Mouse (Mus musculus): ENCODE measurements around the gene Glod4. TPM values are rescaled to one million over a fixed set of nuclear protein-coding genes. Genes with fewer than 3 reads are reported as not detected.

The Glod4 gene
- polyA plus RNA-seq, 1 experiment from 2014 or later = 138 TPM

DNA sequence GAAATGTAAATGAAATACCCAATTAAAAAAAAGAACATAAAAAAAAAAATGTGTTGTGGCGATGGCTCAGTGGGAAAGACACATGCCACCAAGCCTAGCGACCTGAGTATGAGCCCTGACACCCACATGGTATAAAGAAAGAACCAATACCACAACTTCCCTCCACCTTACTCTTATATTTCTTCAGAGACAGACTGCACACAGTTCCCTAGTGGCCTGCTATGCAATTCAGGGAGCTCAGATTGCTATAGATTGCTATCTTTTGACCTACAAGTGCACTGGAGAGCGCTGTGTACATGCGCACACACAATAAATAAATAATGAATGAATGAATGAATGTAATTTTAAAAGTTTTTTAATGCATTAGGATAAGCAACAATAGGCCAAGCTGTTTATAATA lies 59.8 kb downstream of the Glod4 start:
- WGBS = 82% methylated on average over 4 of the region's 4 CpGs

DNA sequence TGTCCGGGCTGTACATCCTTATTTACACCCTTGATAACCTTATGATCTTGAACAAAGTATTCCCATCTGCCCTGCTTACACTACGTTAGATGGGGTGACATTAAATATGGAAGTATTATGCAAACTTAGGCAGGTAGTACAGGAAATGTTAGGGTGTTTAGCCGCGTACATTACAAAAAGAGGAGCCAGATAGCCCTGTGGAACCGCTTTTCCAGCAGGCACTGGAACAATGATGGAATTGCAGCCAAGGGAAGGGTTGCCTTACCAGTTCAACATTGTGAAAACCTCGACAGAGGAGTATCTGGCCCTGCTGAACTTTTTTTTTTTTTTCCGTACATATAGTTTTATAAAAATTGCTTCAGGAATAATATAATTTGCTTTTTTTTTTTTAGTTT lies 63.4 kb downstream of the Glod4 start:
- no peaks in the 10 kb centered on the region for H3K27me3 ChIP-seq (replicated peaks)
- peaks cover 6% of the 10 kb centered on the region; the same call in 1 of the 2 replicates for H3K4me1 ChIP-seq (replicated peaks)
- no peak for ATAC-seq
- peak overlapping the region; percentile 82 for H3K4me3 ChIP-seq (replicated peaks)
- no peaks in the 10 kb centered on the region for H3K36me3 ChIP-seq
- peak overlapping the region; percentile 69 for H3K9ac ChIP-seq
- H3K9me3 ChIP-seq = no peaks in the 10 kb centered on the region
- WGBS = 16% methylated on average over 7 of the region's 7 CpGs
- peak overlapping the region; percentile 94 for H3K4me2 ChIP-seq (replicated peaks)
- peak overlapping the region; percentile 68; the same call in 1 of the 2 replicates for H3K27ac ChIP-seq

More for the DNA sequence above, 59.8 kb downstream of the Glod4 start:
- Histone ChIP-seq H3K4me2 (replicated peaks) (no peak overlapping the region), H3K27ac (no peak overlapping the region), H3K4me3 (replicated peaks) (no peak overlapping the region), H3K27me3 (replicated peaks) (no peaks in the 10 kb centered on the region), H3K36me3 (no peaks in the 10 kb centered on the region), H3K9ac (no peak overlapping the region), H3K4me1 (replicated peaks) (peaks cover 4% of the 10 kb centered on the region; the same call in 1 of the 2 replicates), H3K9me3 (no peaks in the 10 kb centered on the region)
- no peak for ATAC-seq

DNA sequence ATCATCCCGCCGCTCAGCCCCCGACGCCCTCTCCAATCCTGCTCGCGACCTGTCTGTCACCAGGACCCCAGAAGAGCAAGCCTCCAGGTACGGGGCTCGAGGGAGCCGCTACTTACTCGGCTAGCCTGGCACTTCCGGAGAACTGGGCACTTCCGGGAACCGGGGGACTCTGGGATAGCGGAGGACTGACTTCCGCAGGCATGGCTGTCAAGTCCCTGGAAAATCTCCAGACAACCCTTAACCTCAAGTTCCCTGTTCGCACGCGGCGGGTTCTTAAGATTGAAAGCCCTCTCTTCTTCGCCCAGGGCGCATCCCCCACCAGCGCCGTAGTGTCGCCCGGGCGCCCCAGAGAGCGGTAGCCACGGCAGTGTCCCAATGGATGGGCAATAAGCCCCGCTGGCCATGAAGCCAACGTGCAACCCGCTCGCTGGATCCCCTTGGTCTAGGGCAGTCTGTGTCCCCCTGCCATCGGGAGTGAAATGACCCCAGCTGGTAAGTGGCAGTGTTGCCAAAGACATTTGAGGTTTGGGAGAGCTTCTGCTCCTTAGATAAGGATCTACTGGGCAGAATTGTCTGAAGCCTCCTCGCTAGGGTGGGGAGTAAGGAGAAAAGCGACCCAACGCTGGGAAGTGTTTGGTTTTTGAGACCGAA lies 63.9 kb downstream of the Glod4 start, which contains the start of the genes Vps53 and Fam57a:
Gene Vps53, minus strand, starts transcription at position 153 of the 651 bp plus-strand sequence.
Gene Fam57a, plus strand, starts transcription at position 177 of the 651 bp plus-strand sequence.
- Histone ChIP-seq H3K27me3 (replicated peaks) (no peaks in the 10 kb centered on the region), H3K4me1 (replicated peaks) (peaks cover 6% of the 10 kb centered on the region; the same call in 1 of the 2 replicates), H3K4me2 (replicated peaks) (peak within 1 kb of the TSS; percentile 94), H3K27ac (peak within 1 kb of the TSS; percentile 68), H3K4me3 (replicated peaks) (peak within 1 kb of the TSS; percentile 82), H3K9ac (peak within 1 kb of the TSS; percentile 69), H3K9me3 (no peaks in the 10 kb centered on the region), H3K36me3 (no peaks in the 10 kb centered on the region)
- WGBS = under 1% methylated on average over 37 of the region's 37 CpGs
- ATAC-seq = peak; percentile 94

DNA sequence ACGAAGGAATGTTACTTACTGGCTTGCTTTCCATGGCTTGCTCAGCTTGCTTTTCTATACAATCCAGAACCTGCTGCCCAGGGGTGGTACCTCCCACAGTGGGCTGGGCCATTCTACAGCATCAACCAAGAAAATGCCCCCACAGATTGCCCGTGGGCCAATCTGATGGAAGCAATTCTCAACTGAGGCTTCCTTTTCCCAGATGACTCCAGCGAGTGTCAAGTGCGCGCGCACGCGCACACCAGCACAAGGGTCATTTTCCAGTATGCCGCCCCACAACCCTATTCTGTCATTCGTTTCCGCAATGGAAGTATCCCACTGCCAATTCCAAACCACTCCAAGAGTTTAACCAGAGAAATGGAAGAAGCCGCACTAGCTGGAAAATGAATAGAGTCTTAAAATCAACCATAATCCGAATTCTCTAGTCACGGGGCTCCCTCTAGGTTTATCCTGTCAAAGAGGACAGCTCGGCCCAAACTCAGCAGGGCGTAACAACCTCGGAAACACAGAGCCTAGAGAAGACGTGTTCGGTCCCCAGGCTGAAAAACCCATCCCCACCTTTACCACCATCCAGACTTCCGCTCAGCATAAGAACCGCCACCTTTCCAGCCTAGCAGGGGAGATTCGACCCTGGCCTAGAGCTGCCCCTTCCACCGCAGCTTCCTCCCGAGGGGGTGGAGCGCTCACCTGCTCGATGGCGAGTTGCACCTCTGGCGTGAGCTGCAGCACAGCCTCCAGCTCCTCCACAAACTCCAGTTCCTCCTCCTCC lies 64.6 kb downstream of the Glod4 start:
- Histone ChIP-seq H3K36me3 (peaks cover 2% of the 10 kb centered on the region; the same call in 1 of the 2 replicates), H3K4me3 (replicated peaks) (peak overlapping the region; percentile 82), H3K4me1 (replicated peaks) (peaks cover 6% of the 10 kb centered on the region; the same call in 1 of the 2 replicates), H3K9me3 (no peaks in the 10 kb centered on the region), H3K27ac (peak overlapping the region; percentile 68), H3K27me3 (replicated peaks) (no peaks in the 10 kb centered on the region), H3K4me2 (replicated peaks) (peak overlapping the region; percentile 94), H3K9ac (peak overlapping the region; percentile 69)
- 1% methylated on average over 28 of the region's 28 CpGs for WGBS
- peak; percentile 91 for ATAC-seq

DNA sequence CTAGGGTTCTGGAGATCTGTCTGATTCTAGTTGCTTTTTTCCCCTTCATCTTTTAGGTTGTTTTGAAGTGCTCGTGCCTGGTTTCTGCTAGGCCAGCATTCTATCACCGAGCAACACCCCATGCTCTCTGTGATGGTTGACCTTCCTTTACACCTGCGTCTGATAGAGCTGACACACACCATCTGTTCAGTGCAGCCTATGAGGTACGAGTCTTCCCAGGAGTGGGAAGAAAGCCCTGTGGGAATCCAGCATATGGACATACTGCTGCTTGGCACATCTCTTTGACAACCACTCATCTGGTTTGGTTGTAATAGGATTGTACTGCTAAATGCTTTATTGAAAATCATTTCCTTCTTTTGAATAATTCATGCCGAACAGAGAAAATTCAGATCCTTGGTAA lies 73.3 kb downstream of the Glod4 start:
- Histone ChIP-seq H3K36me3 (peaks cover 7% of the 10 kb centered on the region), H3K4me2 (replicated peaks) (no peak overlapping the region), H3K4me1 (replicated peaks) (peaks cover 3% of the 10 kb centered on the region; the same call in 1 of the 2 replicates), H3K27me3 (replicated peaks) (no peaks in the 10 kb centered on the region), H3K4me3 (replicated peaks) (no peak overlapping the region), H3K9me3 (no peaks in the 10 kb centered on the region), H3K27ac (no peak overlapping the region), H3K9ac (no peak overlapping the region)
- 65% methylated on average over 5 of the region's 5 CpGs for WGBS
- ATAC-seq = no peak

DNA sequence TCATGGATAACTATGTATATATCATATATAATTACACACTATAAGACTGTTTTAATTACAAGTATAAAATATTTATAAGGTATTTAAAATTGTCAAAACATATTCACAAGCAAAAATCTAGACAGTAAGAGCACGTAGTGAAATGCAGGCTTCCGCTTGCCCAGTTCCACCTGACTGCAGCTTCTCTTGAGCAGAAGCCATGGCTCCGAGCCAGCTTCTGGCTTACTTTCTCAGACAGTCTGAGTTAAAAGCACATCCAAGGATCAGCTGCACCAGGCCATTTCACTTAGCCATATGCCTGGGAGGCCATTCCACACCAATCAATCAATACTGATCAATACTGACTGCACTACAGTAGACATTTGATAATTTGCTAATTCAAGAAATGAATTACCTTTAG lies 74.5 kb downstream of the Glod4 start:
- Histone ChIP-seq H3K9ac (no peak overlapping the region), H3K9me3 (no peaks in the 10 kb centered on the region), H3K27ac (no peak overlapping the region), H3K4me2 (replicated peaks) (no peak overlapping the region), H3K27me3 (replicated peaks) (no peaks in the 10 kb centered on the region), H3K4me3 (replicated peaks) (no peak overlapping the region), H3K4me1 (replicated peaks) (peaks cover 3% of the 10 kb centered on the region; the same call in 1 of the 2 replicates), H3K36me3 (peaks cover 6% of the 10 kb centered on the region)
- 76% methylated on average over 3 of the region's 3 CpGs for WGBS
- ATAC-seq = no peak

DNA sequence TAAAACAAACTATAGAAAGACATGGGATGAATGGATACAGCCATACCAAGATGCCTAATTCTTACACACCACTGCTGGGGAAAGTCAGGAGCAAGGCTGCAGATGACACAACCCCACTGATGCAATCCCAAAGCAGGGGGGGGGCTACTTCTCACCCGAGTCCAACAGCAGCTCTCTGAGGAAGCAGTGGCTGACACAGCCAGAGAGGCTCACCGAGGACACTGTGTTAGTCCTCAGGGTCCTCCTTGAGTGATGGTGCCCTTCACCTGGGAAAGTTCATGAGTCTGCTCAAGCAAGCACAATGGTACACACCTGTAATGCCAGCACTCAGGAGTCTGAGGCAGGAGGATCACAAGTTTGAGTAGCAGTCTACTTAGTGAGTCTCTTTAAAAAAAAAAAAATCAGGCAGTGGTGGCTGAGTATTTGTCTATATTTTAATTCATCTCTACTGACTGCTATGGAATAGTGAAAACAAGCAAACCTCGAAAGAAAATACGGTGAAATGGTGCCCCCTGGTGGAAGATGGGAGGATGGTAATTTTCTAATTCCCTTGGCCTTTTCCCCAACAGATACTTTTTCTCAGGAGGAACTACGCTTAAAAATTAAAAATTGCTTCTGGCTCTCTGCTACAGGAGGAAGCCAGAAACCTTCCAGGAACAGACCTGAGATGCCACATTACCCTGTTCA lies 76.3 kb downstream of the Glod4 start:
- no peaks in the 10 kb centered on the region for H3K36me3 ChIP-seq
- H3K27me3 ChIP-seq (replicated peaks) = no peaks in the 10 kb centered on the region
- 19% methylated on average over 5 of the region's 5 CpGs for WGBS
- no peaks in the 10 kb centered on the region for H3K9me3 ChIP-seq
- H3K4me1 ChIP-seq (replicated peaks) = peaks cover 3% of the 10 kb centered on the region; the same call in 1 of the 2 replicates
- no peak for ATAC-seq
- H3K4me3 ChIP-seq (replicated peaks) = no peak overlapping the region
- no peak overlapping the region for H3K9ac ChIP-seq
- H3K27ac ChIP-seq = no peak overlapping the region
- H3K4me2 ChIP-seq (replicated peaks) = no peak overlapping the region

DNA sequence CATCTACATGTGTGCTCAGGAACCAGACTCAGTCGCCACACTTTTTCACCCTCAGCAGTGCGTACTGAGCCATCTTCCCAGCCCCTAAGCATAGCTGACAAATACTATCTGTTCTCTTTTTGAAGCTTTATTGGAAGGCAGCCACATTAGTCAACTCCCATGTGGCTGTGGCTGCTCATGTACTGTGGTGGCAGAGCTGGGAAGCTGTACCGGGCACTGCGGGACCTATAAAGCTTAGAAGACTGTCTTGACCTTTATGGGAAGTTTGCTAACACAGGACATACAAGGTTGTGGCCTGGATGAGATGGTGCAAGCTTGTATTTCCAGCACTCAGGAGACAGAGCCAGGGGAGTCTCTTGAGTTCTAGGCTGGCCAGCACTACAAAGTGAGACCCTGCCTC lies 76.9 kb downstream of the Glod4 start:
- H3K27me3 ChIP-seq (replicated peaks) = no peaks in the 10 kb centered on the region
- H3K9ac ChIP-seq = no peak overlapping the region
- no peak overlapping the region for H3K27ac ChIP-seq
- H3K4me1 ChIP-seq (replicated peaks) = peaks cover 3% of the 10 kb centered on the region; the same call in 1 of the 2 replicates
- no peaks in the 10 kb centered on the region for H3K9me3 ChIP-seq
- WGBS = 87% methylated on average over 4 of the region's 4 CpGs
- H3K4me2 ChIP-seq (replicated peaks) = no peak overlapping the region
- no peak overlapping the region for H3K4me3 ChIP-seq (replicated peaks)
- no peak for ATAC-seq
- H3K36me3 ChIP-seq = no peaks in the 10 kb centered on the region

DNA sequence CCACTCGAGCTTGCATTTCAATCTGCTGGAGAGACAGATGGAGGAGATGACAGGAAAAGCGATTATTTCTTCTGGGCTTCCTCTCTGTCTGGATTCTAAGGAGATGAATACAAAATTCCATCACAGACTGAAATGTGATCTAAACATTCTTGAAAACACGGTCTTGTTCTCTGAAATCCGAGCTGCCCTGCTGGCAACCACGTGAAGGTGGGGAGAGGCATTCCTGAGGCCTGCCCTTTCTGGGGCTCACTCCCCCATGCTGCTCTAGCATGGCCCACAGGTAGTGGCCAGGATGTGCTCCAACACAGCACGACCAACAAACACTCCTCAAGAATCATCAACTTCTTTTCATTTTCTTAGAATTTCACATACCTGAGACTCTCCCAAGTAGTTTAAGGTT lies 83.3 kb downstream of the Glod4 start:
- H3K4me1 ChIP-seq (replicated peaks) = no peaks in the 10 kb centered on the region
- H3K4me3 ChIP-seq (replicated peaks) = no peak overlapping the region
- no peak overlapping the region for H3K27ac ChIP-seq
- no peak for ATAC-seq
- WGBS = 38% methylated on average over 6 of the region's 6 CpGs
- H3K9me3 ChIP-seq = no peaks in the 10 kb centered on the region
- H3K9ac ChIP-seq = no peak overlapping the region
- no peak overlapping the region for H3K4me2 ChIP-seq (replicated peaks)
- H3K27me3 ChIP-seq (replicated peaks) = no peaks in the 10 kb centered on the region
- no peaks in the 10 kb centered on the region for H3K36me3 ChIP-seq

DNA sequence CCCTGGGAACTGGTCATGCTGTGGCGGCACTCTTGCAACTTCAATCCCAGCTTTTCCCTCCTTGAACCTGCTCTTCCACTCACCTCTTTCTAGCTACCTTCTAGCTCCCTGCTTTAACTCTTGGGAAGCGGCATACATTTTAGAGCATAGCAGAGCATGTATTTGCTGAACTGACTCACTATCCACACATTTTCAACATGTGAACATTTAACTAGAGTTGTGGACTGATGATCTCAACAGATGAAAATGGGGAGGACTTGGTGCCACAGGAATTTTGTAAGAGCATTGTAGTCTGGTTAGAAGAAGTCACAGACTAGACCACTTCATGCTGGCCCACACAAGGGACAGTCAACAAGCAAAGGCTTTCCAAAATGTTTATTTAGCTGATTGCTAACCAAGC lies 85.2 kb downstream of the Glod4 start:
- 88% methylated on average over 2 of the region's 2 CpGs for WGBS
- Histone ChIP-seq H3K9me3 (no peaks in the 10 kb centered on the region), H3K4me3 (replicated peaks) (no peak overlapping the region), H3K4me2 (replicated peaks) (no peak overlapping the region), H3K4me1 (replicated peaks) (no peaks in the 10 kb centered on the region), H3K36me3 (peaks cover 5% of the 10 kb centered on the region; the same call in 1 of the 2 replicates), H3K27me3 (replicated peaks) (no peaks in the 10 kb centered on the region), H3K27ac (no peak overlapping the region), H3K9ac (no peak overlapping the region)
- no peak for ATAC-seq

DNA sequence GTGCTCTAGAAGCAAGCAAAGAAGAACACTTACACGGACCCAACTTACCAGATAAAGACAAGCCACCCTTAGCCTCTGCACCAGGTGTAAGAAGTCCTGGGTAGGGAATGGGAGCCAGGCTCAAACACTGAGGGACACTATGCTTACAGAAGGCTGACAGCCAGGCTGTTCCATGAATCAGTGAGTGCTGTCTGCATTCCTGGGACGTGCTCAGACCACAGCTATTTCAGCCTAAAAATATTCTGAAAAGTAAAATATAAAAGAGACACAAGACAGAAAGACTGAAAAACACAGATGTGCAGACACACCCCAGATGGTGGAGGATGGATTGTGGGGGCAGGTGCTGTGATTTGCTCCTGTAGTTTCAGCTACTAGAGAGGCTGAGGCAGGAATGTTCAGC lies 88.7 kb downstream of the Glod4 start:
- no peaks in the 10 kb centered on the region for H3K27me3 ChIP-seq (replicated peaks)
- no peak for ATAC-seq
- H3K36me3 ChIP-seq = peaks cover 5% of the 10 kb centered on the region; the same call in 1 of the 2 replicates
- WGBS = 63% methylated on average over 2 of the region's 2 CpGs
- no peak overlapping the region for H3K27ac ChIP-seq
- H3K9ac ChIP-seq = no peak overlapping the region
- no peak overlapping the region for H3K4me3 ChIP-seq (replicated peaks)
- H3K9me3 ChIP-seq = no peaks in the 10 kb centered on the region
- H3K4me1 ChIP-seq (replicated peaks) = no peaks in the 10 kb centered on the region
- H3K4me2 ChIP-seq (replicated peaks) = no peak overlapping the region

DNA sequence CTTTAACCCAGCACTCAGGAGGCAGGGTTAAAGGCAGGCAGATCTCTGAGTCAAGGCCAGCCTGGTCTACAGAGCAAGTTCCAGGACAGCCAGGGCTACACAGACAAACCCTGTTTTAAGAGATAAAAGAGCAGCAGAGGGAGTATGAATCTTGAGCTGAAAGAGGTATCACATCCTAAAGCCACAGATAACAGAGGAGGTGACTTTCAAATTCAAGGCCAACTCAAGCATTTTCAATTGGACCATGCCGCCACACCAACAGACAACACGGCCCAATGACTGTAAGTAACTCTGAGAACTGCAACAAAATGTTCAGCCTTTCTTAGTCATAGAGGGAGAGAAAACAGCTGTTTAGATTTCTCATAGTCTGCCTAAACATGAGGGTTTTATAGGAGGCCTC lies 89.3 kb downstream of the Glod4 start:
- Histone ChIP-seq H3K4me2 (replicated peaks) (no peak overlapping the region), H3K36me3 (peaks cover 5% of the 10 kb centered on the region; the same call in 1 of the 2 replicates), H3K4me3 (replicated peaks) (no peak overlapping the region), H3K27ac (no peak overlapping the region), H3K27me3 (replicated peaks) (no peaks in the 10 kb centered on the region), H3K9me3 (no peaks in the 10 kb centered on the region), H3K9ac (no peak overlapping the region), H3K4me1 (replicated peaks) (no peaks in the 10 kb centered on the region)
- WGBS = 93% methylated on average over 2 of the region's 2 CpGs
- no peak for ATAC-seq
